Mouse (Mus musculus) liver, embryonic 16.5 days (tissue): ENCODE results near the gene Gpatch3. TPM values are rescaled to one million over a fixed set of nuclear protein-coding genes. Genes with fewer than 3 reads are reported as not detected.

Source experiments
- ATAC-seq: fragments of 200-750 bp; cut with Nextera tagmentation; 2 replicates; pipeline ENCODE4 v1.8.0; 2017; ENCODE audit warnings: low read depth, mild to moderate bottlenecking, moderate number of reproducible peaks, moderate library complexity
- H3K27ac ChIP-seq: fragments of 300-500 bp; sonication (generic); 2 replicates; pipeline ENCODE4 v1.5.1; 2014; ENCODE audit warnings: mild to moderate bottlenecking, low read length
- H3K27me3 ChIP-seq: fragments of 300-500 bp; sonication (generic); 2 replicates; pipeline ENCODE4 v1.6.1; 2014; ENCODE audit warnings: low read depth, low read length, mixed read lengths; ENCODE audit not compliant: control insufficient read depth, insufficient read depth
- H3K36me3 ChIP-seq: fragments of 300-500 bp; sonication (generic); 2 replicates; pipeline ENCODE4 v1.6.1; 2014; ENCODE audit warnings: mild to moderate bottlenecking; ENCODE audit not compliant: control insufficient read depth, insufficient read depth
- H3K4me1 ChIP-seq: fragments of 300-500 bp; sonication (generic); 2 replicates; pipeline ENCODE4 v1.6.1; 2014; ENCODE audit warnings: low read depth, low read length, mixed read lengths; ENCODE audit not compliant: control insufficient read depth
- H3K4me2 ChIP-seq: fragments of 300-500 bp; sonication (generic); 2 replicates; pipeline ENCODE4 v1.6.1; 2014; ENCODE audit warnings: low read depth, low read length, mixed read lengths
- H3K4me3 ChIP-seq: fragments of 300-500 bp; sonication (generic); 2 replicates; pipeline ENCODE4 v1.5.1; 2014; ENCODE audit warnings: low read depth, mild to moderate bottlenecking, low read length
- H3K9ac ChIP-seq: fragments of 300-500 bp; sonication (generic); 2 replicates; pipeline ENCODE4 v1.6.1; 2014; ENCODE audit warnings: low read depth, low read length
- H3K9me3 ChIP-seq: fragments of 300-500 bp; sonication (generic); replicated peaks from 2 replicates; pipeline ENCODE4 v1.6.1; 2016; ENCODE audit warnings: low read length; ENCODE audit not compliant: control insufficient read depth
- WGBS: fragments of 180-500 bp; shearing (Covaris S2); extraction: QIAGEN DNeasy Blood & Tissue Kit; methylation state at CpG from one replicate; pipeline ENCODE4 v1.1.7; 2014; ENCODE audit not compliant: insufficient replicate concordance; 5-methylcytosine and 5-hydroxymethylcytosine counted together
- polyA plus RNA-seq: library from polyadenylated mRNA; unstranded; fragments of >200 nt; fragmentation: Nextera tagmentation; extraction: Ambion mirVana; gene quantifications from 2 replicates; pipeline ENCODE4 v1.2.1, GENCODE M21; 2015

Gpatch3 gene
- polyA plus RNA-seq, 1 experiment from 2014 or later: 2.9 TPM

- Histone ChIP-seq H3K36me3 (no peaks in the 10 kb centered on the region), H3K27ac (no peak overlapping the region), H3K9ac (peak overlapping the region; percentile 63), H3K4me1 (peaks cover 27% of the 10 kb centered on the region), H3K27me3 (peaks cover 42% of the 10 kb centered on the region), H3K4me2 (peak overlapping the region; percentile 93), H3K9me3 (no peaks in the 10 kb centered on the region), H3K4me3 (peak overlapping the region; percentile 69)
- ATAC-seq: peak; percentile 98
- WGBS: under 1% methylated on average over 49 of the region's 50 CpGs
These were observed 25.1 kb downstream of the Gpatch3 start for GRCm38 (mm10) chr4:133599571-133600073.

DNA sequence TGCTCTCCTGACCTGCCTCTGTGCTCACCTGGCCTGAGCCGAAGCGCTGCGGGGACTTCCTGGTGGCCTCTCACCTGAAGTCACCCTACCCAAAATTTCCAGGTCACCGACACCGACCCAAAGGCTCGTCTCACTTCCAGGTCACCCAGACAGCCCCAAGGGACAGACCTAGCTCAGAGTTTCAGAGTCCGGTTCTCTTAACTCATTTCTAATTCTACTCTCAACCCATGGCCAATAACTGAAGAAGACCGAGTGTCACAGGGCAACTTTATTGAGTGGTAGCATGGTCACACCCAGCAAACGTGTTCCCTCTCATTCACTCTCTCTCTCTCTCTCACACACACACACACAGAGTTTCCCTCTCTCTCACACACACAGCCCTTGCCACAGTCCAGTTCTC, 25.8 kb downstream of the Gpatch3 start:
- ATAC-seq: no peak
- H3K4me2 ChIP-seq: peak overlapping the region; percentile 93
- H3K27me3 ChIP-seq: peaks cover 42% of the 10 kb centered on the region
- 10% methylated on average over 9 of the region's 9 CpGs for WGBS
- no peaks in the 10 kb centered on the region for H3K36me3 ChIP-seq
- peak overlapping the region; percentile 69 for H3K4me3 ChIP-seq
- H3K9me3 ChIP-seq: no peaks in the 10 kb centered on the region
- H3K27ac ChIP-seq: no peak overlapping the region
- H3K9ac ChIP-seq: no peak overlapping the region
- H3K4me1 ChIP-seq: peaks cover 23% of the 10 kb centered on the region

DNA sequence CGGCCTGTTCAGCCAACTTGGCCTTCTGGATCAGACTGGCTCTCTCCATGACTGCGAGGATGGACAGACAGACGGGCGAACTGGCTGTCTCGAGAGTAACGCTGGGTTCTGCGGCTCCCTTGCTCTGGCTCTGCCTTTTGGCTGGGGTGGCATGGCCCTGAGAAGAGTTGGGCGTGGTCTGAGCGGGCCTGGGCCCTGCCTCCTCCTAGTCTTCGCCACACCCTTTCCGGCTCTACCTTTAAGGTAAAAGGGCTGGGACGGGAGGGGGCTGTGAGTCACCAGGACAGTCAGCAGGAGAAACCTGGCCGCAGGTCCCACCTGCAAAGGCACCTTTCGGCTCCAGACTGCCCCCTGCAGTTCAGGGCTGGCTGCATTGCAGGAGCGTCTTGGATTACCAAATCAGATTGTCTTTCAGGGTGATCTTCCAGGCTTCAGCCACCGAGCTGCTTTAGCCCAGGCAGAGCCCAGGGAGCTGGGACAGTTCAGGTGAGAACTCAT, 27.2 kb downstream of the Gpatch3 start, which contains the start of gene Sfn:
Sfn (minus strand) TSS at position 448 of the 498 bp plus-strand sequence.
- WGBS: 5% methylated on average over 16 of the region's 16 CpGs

GRCm38 (mm10) chr4:133603056-133603455, 28.5 kb downstream of the Gpatch3 start:
- ATAC-seq: no peak
- Histone ChIP-seq H3K4me3 (no peak overlapping the region), H3K27me3 (peaks cover 40% of the 10 kb centered on the region), H3K9me3 (no peaks in the 10 kb centered on the region), H3K27ac (no peak overlapping the region), H3K36me3 (no peaks in the 10 kb centered on the region), H3K9ac (no peak overlapping the region), H3K4me1 (peaks cover 23% of the 10 kb centered on the region), H3K4me2 (no peak overlapping the region)
- 70% methylated on average over 5 of the region's 5 CpGs for WGBS

More for the DNA sequence above, 27.2 kb downstream of the Gpatch3 start, which contains the start of gene Sfn:
- H3K4me2 ChIP-seq: peak within 1 kb of the TSS; percentile 55
- H3K4me3 ChIP-seq: peak within 1 kb of the TSS; percentile 16
- H3K27ac ChIP-seq: no peak within 1 kb of the TSS
- no peak for ATAC-seq
- H3K4me1 ChIP-seq: peaks cover 23% of the 10 kb centered on the region
- no peaks in the 10 kb centered on the region for H3K9me3 ChIP-seq
- no peak within 1 kb of the TSS for H3K9ac ChIP-seq
- no peaks in the 10 kb centered on the region for H3K36me3 ChIP-seq
- H3K27me3 ChIP-seq: peaks cover 42% of the 10 kb centered on the region

DNA sequence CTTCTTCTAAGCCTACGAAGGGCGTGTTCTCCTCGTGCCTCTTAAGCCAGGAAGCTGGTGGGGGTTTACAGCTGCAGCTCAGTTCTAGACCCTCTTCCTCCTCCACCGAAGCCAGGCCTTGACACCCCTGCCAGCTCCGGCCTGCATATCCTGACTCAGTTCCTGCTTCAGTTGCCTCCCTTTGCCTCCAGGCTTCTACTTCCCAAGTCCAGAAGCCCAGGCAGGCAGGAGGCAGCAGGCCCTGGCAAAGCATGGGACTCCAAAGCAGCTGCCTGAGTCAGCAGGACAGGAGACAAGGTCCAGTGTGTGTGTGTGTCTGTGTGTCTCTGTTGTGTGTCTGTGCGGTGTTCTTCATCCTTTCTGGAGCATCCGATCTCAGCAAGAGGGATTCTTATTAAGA, 29.6 kb downstream of the Gpatch3 start:
- Histone ChIP-seq H3K36me3 (no peaks in the 10 kb centered on the region; the same call in 1 of the 2 replicates), H3K4me3 (no peak overlapping the region), H3K27me3 (peaks cover 31% of the 10 kb centered on the region), H3K9ac (no peak overlapping the region), H3K4me2 (no peak overlapping the region), H3K27ac (no peak overlapping the region), H3K9me3 (no peaks in the 10 kb centered on the region), H3K4me1 (peaks cover 14% of the 10 kb centered on the region)
- ATAC-seq: no peak
- WGBS: 65% methylated on average over 7 of the region's 7 CpGs

DNA sequence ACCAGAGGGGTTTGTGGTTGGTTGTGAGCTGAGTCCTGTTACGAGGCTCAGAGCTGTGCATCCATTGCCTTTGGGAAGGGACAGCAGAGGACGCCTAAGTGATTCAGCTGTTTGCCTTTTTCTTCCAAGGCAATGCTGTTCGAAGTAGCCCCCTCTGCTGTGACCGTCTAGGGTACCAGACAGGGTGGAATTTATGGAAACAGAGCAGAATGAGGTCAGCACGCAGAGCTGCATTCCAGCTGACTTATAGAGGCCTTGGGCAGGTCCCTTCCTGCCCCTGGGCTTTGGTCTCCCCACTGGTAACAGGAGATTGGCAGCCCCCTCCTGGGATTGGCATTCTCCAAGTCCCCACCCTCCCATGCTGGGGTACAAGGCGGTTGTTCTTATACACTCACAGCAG, 30.3 kb downstream of the Gpatch3 start:
- no peak overlapping the region for H3K9ac ChIP-seq
- no peak overlapping the region for H3K4me2 ChIP-seq
- no peaks in the 10 kb centered on the region; the same call in 1 of the 2 replicates for H3K36me3 ChIP-seq
- H3K9me3 ChIP-seq: no peaks in the 10 kb centered on the region
- peaks cover 24% of the 10 kb centered on the region for H3K27me3 ChIP-seq
- peaks cover 9% of the 10 kb centered on the region for H3K4me1 ChIP-seq
- no peak overlapping the region for H3K4me3 ChIP-seq
- H3K27ac ChIP-seq: no peak overlapping the region
- 70% methylated on average over 6 of the region's 6 CpGs for WGBS
- no peak for ATAC-seq

- no peak for ATAC-seq
- Histone ChIP-seq H3K36me3 (no peaks in the 10 kb centered on the region; the same call in 1 of the 2 replicates), H3K4me1 (peaks cover 6% of the 10 kb centered on the region), H3K27ac (no peak overlapping the region), H3K9ac (no peak overlapping the region), H3K4me2 (no peak overlapping the region), H3K4me3 (no peak overlapping the region), H3K27me3 (peaks cover 20% of the 10 kb centered on the region), H3K9me3 (no peaks in the 10 kb centered on the region)
- WGBS: 71% methylated on average over 9 of the region's 9 CpGs
These were observed 30.8 kb downstream of the Gpatch3 start for GRCm38 (mm10) chr4:133605330-133605729.

GRCm38 (mm10) chr4:133607284-133607683, 32.7 kb downstream of the Gpatch3 start:
- H3K4me2 ChIP-seq: no peak overlapping the region
- ATAC-seq: no peak
- H3K9me3 ChIP-seq: no peaks in the 10 kb centered on the region; the same call in 1 of the 2 replicates
- H3K9ac ChIP-seq: no peak overlapping the region
- WGBS: 65% methylated on average over 10 of the region's 10 CpGs
- no peak overlapping the region for H3K4me3 ChIP-seq
- peaks cover 5% of the 10 kb centered on the region for H3K36me3 ChIP-seq
- no peak overlapping the region for H3K27ac ChIP-seq
- H3K4me1 ChIP-seq: peaks cover 12% of the 10 kb centered on the region
- peaks cover 4% of the 10 kb centered on the region for H3K27me3 ChIP-seq

DNA sequence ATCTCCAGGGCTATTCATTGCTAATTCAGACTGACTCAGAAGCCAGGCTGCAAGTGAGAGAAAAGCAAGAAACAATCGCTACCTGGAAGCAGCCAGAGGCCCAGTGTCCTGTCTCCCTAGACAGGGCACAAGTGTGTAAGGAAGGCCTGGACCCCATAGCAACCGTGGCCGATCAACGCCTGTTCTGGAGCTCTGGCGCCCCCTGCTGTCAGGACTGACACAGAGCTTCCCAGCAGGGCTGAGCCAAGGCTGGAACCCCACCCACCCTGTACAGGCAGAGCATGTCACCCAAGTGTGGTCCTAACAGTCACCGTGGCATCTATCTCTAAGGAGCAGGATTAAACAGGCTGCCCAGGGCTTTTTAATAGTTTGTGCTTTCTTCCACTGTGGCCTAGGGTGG, 35.2 kb downstream of the Gpatch3 start:
- no peak overlapping the region for H3K9ac ChIP-seq
- WGBS: 8% methylated on average over 6 of the region's 6 CpGs
- ATAC-seq: peak; percentile 65
- H3K9me3 ChIP-seq: no peaks in the 10 kb centered on the region; the same call in 1 of the 2 replicates
- no peak overlapping the region for H3K4me3 ChIP-seq
- no peak overlapping the region for H3K4me2 ChIP-seq
- H3K27ac ChIP-seq: no peak overlapping the region
- no peaks in the 10 kb centered on the region for H3K27me3 ChIP-seq
- H3K4me1 ChIP-seq: peaks cover 12% of the 10 kb centered on the region
- H3K36me3 ChIP-seq: peaks cover 12% of the 10 kb centered on the region
